Mouse (Mus musculus): ENCODE results near the gene Hdac1. TPM values are rescaled to one million over a fixed set of nuclear protein-coding genes. Genes with fewer than 3 reads are reported as not detected.

Gene Hdac1
- 115 and 122 TPM in 2 replicates for polyA plus RNA-seq (2012)

GRCm38 (mm10) chr4:129542592-129543141, at the start of gene Hdac1:
Gene Hdac1, minus strand, starts transcription at chr4:129542713.

GRCm38 (mm10) chr4:129578466-129578865, 36.0 kb upstream of the Hdac1 start, which contains the start of gene Fam167b:
Gene Fam167b, minus strand, starts transcription at chr4:129578549.

GRCm38 (mm10) chr4:129573430-129573829, 30.9 kb upstream of the Hdac1 start, which contains the start of gene Lck:
Gene Lck, minus strand, starts transcription at chr4:129573641.

DNA sequence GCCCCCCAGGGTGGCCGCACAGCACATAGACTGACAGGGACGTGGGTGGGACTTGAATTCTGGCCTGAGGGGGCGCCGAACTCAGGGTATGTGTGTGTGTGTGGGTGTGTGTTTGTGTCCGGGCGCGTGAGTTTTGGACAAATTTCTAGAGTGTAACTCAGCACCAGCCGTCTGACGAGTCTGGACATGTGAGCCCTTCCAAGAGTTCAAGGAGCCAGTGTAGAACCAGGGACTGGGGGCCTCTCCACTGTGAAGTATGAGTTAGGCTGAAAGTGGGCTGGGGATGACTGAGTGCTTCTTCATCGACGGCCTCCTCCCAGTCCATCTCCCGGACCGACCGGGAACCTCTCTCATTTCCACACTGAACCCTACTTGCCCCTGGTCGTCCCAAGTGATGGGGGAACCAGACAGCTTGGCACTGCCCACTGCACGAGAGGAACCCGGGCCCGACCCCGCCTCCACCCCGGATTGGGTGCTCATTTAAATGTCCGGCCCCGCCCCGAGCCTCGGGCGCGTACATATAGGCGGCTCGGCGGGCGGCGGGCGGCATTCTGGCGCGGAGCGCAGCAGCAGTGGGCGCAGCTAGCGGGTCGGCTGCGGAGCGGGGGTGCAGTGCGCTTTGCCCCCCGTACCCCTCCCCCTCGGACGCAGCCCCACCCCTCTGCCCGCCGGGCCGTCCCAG, 29.3 kb downstream of the Hdac1 start, which contains the start of gene Marcksl1:
TSS of gene Marcksl1 (plus strand) at position 496 of the 682 bp plus-strand sequence.

DNA sequence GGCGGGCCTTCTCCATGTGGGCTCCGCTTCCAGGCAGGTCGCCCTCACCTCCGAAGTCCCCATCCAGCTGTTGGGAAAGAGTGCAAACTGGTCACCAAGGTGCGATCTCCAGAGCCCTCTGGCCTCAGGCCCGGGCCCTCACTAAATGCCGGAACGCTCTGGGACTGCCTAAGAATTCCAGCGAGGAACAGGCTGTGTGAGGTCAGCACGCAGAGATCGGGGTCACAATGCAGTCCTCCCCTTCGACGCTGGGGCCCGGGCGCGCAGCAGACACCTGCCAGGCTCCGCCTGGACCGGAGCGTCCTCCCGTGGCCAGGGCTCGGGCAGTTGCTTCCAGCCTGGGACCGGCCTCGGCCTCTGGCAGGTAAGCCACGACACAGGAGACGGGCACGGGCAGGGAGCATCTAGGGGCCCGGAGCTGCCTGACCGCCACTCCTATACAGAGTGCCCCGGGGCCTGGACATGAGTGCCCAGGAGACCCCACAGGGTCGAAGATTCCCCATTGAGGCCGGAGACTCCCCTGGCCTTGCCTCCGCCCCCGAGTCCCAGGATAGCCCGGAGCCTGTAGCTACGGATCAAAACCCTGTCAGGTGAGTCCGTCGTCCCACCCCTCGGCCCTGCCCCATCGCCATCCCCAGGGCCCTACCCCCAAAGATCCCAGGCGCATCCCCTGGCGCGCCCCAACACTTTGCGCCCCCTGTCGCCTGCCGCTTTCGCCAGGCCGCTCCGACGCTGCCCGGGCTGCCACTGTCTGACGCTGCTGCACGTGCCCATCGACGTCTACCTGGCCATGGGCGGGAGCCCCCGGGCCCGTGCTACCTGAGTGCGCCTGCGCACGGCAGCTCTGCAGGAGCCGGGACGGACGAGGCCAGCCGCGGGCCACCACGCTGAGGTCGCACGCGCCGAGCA, 51.3 kb downstream of the Hdac1 start, which contains the start of the genes Tssk3 and Fam229a:
TSS of gene Tssk3 (minus strand) at position 51 of the 909 bp plus-strand sequence.
TSS of gene Fam229a (plus strand) at position 219 of the 909 bp plus-strand sequence.

Other genes starting within 250 kb of the Hdac1 start
- gene Rbbp4, start 207.3 kb downstream of the Hdac1 start, polyA plus RNA-seq (2012), result 51.0 and 59.6 TPM in 2 replicates
- 2.6 and 3.8 TPM in 2 replicates for gene Zbtb8os, start 207.0 kb downstream of the Hdac1 start, polyA plus RNA-seq (2012)
- gene Zbtb8a, start 164.6 kb downstream of the Hdac1 start, polyA plus RNA-seq (2012), result 3.2 and 3.7 TPM in 2 replicates
- not detected in 2 replicates for gene Zbtb8b, start 101.9 kb downstream of the Hdac1 start, polyA plus RNA-seq (2012)
- 80.0 and 116 TPM in 2 replicates for gene Bsdc1, start 81.1 kb downstream of the Hdac1 start, polyA plus RNA-seq (2012)
- not detected in 2 replicates for gene Tssk3, start 51.7 kb downstream of the Hdac1 start, polyA plus RNA-seq (2012)
- 3.2 and 3.4 TPM in 2 replicates for gene Fam229a, start 51.5 kb downstream of the Hdac1 start, polyA plus RNA-seq (2012)
- gene Marcksl1, start 29.1 kb downstream of the Hdac1 start, polyA plus RNA-seq (2012), result 233 and 330 TPM in 2 replicates
- gene Lck, start 30.9 kb upstream of the Hdac1 start, polyA plus RNA-seq (2012), result 6.4 and 7.9 TPM in 2 replicates
- gene Fam167b, start 35.8 kb upstream of the Hdac1 start, polyA plus RNA-seq (2012), result not detected in 2 replicates
- gene Eif3i, start 57.9 kb upstream of the Hdac1 start, polyA plus RNA-seq (2012), result 131 and 152 TPM in 2 replicates
- gene Tmem234, start 58.0 kb upstream of the Hdac1 start, polyA plus RNA-seq (2012), result 186 and 194 TPM in 2 replicates
- gene Dcdc2b, start 71.5 kb upstream of the Hdac1 start, polyA plus RNA-seq (2012), result 1.2 and 3.3 TPM in 2 replicates
- gene Iqcc, start 76.4 kb upstream of the Hdac1 start, polyA plus RNA-seq (2012), result 2.2 and 6.9 TPM in 2 replicates
- gene Ccdc28b, start 81.2 kb upstream of the Hdac1 start, polyA plus RNA-seq (2012), result 38.4 and 40.8 TPM in 2 replicates
- gene Txlna, start 98.4 kb upstream of the Hdac1 start, polyA plus RNA-seq (2012), result 53.0 and 92.0 TPM in 2 replicates
- 11.6 and 17.3 TPM in 2 replicates for gene Kpna6, start 130.1 kb upstream of the Hdac1 start, polyA plus RNA-seq (2012)
- 52.7 and 54.5 TPM in 2 replicates for gene Tmem39b, start 154.1 kb upstream of the Hdac1 start, polyA plus RNA-seq (2012)
- gene Khdrbs1, start 199.6 kb upstream of the Hdac1 start, polyA plus RNA-seq (2012), result 237 and 238 TPM in 2 replicates

All from megakaryocyte-erythroid progenitor cell, adult 5 weeks (primary cell).